Mouse (Mus musculus): Measurements from ENCODE around the gene Slc5a11. TPM values are rescaled to one million over a fixed set of nuclear protein-coding genes. Genes with fewer than 3 reads are reported as not detected.

Slc5a11 gene
- polyA plus RNA-seq, 1 experiment from 2014 or later, result 3.1 TPM

- no peaks in the 10 kb centered on the region for H3K9me3 ChIP-seq (replicated peaks; ENCODE audit: control insufficient read depth, low read length)
- H3K4me2 ChIP-seq (ENCODE audit: low read depth, low read length), result no peak overlapping the region
- H3K27me3 ChIP-seq (ENCODE audit: control insufficient read depth, insufficient read depth, low read length), result no peaks in the 10 kb centered on the region
- H3K27ac ChIP-seq (ENCODE audit: low read length), result no peak overlapping the region
- ATAC-seq (ENCODE audit: insufficient read depth, low FRiP score), result no peak
- 65% methylated on average over 6 of the region's 6 CpGs for WGBS
- no peak overlapping the region for H3K4me3 ChIP-seq (replicated peaks; ENCODE audit: low read length)
- no peak overlapping the region for H3K9ac ChIP-seq (ENCODE audit: low read length)
- H3K36me3 ChIP-seq (ENCODE audit: control insufficient read depth, insufficient read depth, low read length), result no peaks in the 10 kb centered on the region
- H3K4me1 ChIP-seq (ENCODE audit: control insufficient read depth, insufficient read depth, low read length), result no peaks in the 10 kb centered on the region
Measured at GRCm38 (mm10) chr7:123251343-123251742, 36.8 kb downstream of the Slc5a11 start.

- H3K4me2 ChIP-seq (ENCODE audit: low read depth, low read length), result no peak overlapping the region
- H3K27ac ChIP-seq (ENCODE audit: low read length), result no peak overlapping the region
- no peak for ATAC-seq (ENCODE audit: insufficient read depth, low FRiP score)
- H3K4me1 ChIP-seq (ENCODE audit: control insufficient read depth, insufficient read depth, low read length), result no peaks in the 10 kb centered on the region
- 79% methylated on average over 7 of the region's 7 CpGs for WGBS
- no peaks in the 10 kb centered on the region for H3K27me3 ChIP-seq (ENCODE audit: control insufficient read depth, insufficient read depth, low read length)
- H3K4me3 ChIP-seq (replicated peaks; ENCODE audit: low read length), result no peak overlapping the region
- H3K9ac ChIP-seq (ENCODE audit: low read length), result no peak overlapping the region
- no peaks in the 10 kb centered on the region for H3K36me3 ChIP-seq (ENCODE audit: control insufficient read depth, insufficient read depth, low read length)
- H3K9me3 ChIP-seq (replicated peaks; ENCODE audit: control insufficient read depth, low read length), result no peaks in the 10 kb centered on the region
Measured at GRCm38 (mm10) chr7:123253396-123253795, 38.8 kb downstream of the Slc5a11 start.

- Histone ChIP-seq H3K27me3 (ENCODE audit: control insufficient read depth, insufficient read depth, low read length) (no peaks in the 10 kb centered on the region), H3K27ac (ENCODE audit: low read length) (no peak overlapping the region), H3K4me2 (ENCODE audit: low read depth, low read length) (no peak overlapping the region), H3K9ac (ENCODE audit: low read length) (no peak overlapping the region), H3K4me1 (ENCODE audit: control insufficient read depth, insufficient read depth, low read length) (no peaks in the 10 kb centered on the region), H3K9me3 (replicated peaks; ENCODE audit: control insufficient read depth, low read length) (no peaks in the 10 kb centered on the region), H3K4me3 (replicated peaks; ENCODE audit: low read length) (no peak overlapping the region), H3K36me3 (ENCODE audit: control insufficient read depth, insufficient read depth, low read length) (no peaks in the 10 kb centered on the region)
- no peak for ATAC-seq (ENCODE audit: insufficient read depth, low FRiP score)
- WGBS, result 87% methylated on average over 14 of the region's 14 CpGs
Measured at GRCm38 (mm10) chr7:123254196-123254970, 39.8 kb downstream of the Slc5a11 start.

- Histone ChIP-seq H3K4me1 (ENCODE audit: control insufficient read depth, insufficient read depth, low read length) (no peaks in the 10 kb centered on the region), H3K27ac (ENCODE audit: low read length) (no peak overlapping the region), H3K27me3 (ENCODE audit: control insufficient read depth, insufficient read depth, low read length) (no peaks in the 10 kb centered on the region), H3K4me2 (ENCODE audit: low read depth, low read length) (no peak overlapping the region), H3K36me3 (ENCODE audit: control insufficient read depth, insufficient read depth, low read length) (no peaks in the 10 kb centered on the region), H3K9me3 (replicated peaks; ENCODE audit: control insufficient read depth, low read length) (no peaks in the 10 kb centered on the region), H3K4me3 (replicated peaks; ENCODE audit: low read length) (no peak overlapping the region), H3K9ac (ENCODE audit: low read length) (no peak overlapping the region)
- ATAC-seq (ENCODE audit: insufficient read depth, low FRiP score), result no peak
- WGBS, result 68% methylated on average over 8 of the region's 8 CpGs
Measured at GRCm38 (mm10) chr7:123258103-123258502, 43.5 kb downstream of the Slc5a11 start.

GRCm38 (mm10) chr7:123273056-123273455 lies 58.5 kb downstream of the Slc5a11 start:
- H3K36me3 ChIP-seq (ENCODE audit: control insufficient read depth, insufficient read depth, low read length), result no peaks in the 10 kb centered on the region
- H3K9ac ChIP-seq (ENCODE audit: low read length), result no peak overlapping the region
- no peaks in the 10 kb centered on the region for H3K4me1 ChIP-seq (ENCODE audit: control insufficient read depth, insufficient read depth, low read length)
- H3K9me3 ChIP-seq (replicated peaks; ENCODE audit: control insufficient read depth, low read length), result no peaks in the 10 kb centered on the region
- no peaks in the 10 kb centered on the region for H3K27me3 ChIP-seq (ENCODE audit: control insufficient read depth, insufficient read depth, low read length)
- H3K4me3 ChIP-seq (replicated peaks; ENCODE audit: low read length), result no peak overlapping the region
- no peak overlapping the region for H3K4me2 ChIP-seq (ENCODE audit: low read depth, low read length)
- WGBS, result 65% methylated on average over 11 of the region's 11 CpGs
- no peak overlapping the region for H3K27ac ChIP-seq (ENCODE audit: low read length)
- ATAC-seq (ENCODE audit: insufficient read depth, low FRiP score), result no peak

- Histone ChIP-seq H3K9me3 (replicated peaks; ENCODE audit: control insufficient read depth, low read length) (no peaks in the 10 kb centered on the region), H3K4me2 (ENCODE audit: low read depth, low read length) (no peak overlapping the region), H3K27me3 (ENCODE audit: control insufficient read depth, insufficient read depth, low read length) (no peaks in the 10 kb centered on the region), H3K4me1 (ENCODE audit: control insufficient read depth, insufficient read depth, low read length) (no peaks in the 10 kb centered on the region), H3K36me3 (ENCODE audit: control insufficient read depth, insufficient read depth, low read length) (no peaks in the 10 kb centered on the region), H3K4me3 (replicated peaks; ENCODE audit: low read length) (no peak overlapping the region), H3K9ac (ENCODE audit: low read length) (no peak overlapping the region), H3K27ac (ENCODE audit: low read length) (no peak overlapping the region)
- WGBS, result 78% methylated on average over 4 of the region's 4 CpGs
- ATAC-seq (ENCODE audit: insufficient read depth, low FRiP score), result no peak
Measured at GRCm38 (mm10) chr7:123276568-123276967, 62.0 kb downstream of the Slc5a11 start.

GRCm38 (mm10) chr7:123279797-123280196 lies 65.2 kb downstream of the Slc5a11 start:
- Histone ChIP-seq H3K36me3 (ENCODE audit: control insufficient read depth, insufficient read depth, low read length) (no peaks in the 10 kb centered on the region), H3K27ac (ENCODE audit: low read length) (no peak overlapping the region), H3K27me3 (ENCODE audit: control insufficient read depth, insufficient read depth, low read length) (no peaks in the 10 kb centered on the region), H3K9ac (ENCODE audit: low read length) (no peak overlapping the region), H3K4me1 (ENCODE audit: control insufficient read depth, insufficient read depth, low read length) (no peaks in the 10 kb centered on the region), H3K4me3 (replicated peaks; ENCODE audit: low read length) (no peak overlapping the region), H3K9me3 (replicated peaks; ENCODE audit: control insufficient read depth, low read length) (no peaks in the 10 kb centered on the region), H3K4me2 (ENCODE audit: low read depth, low read length) (no peak overlapping the region)
- 83% methylated on average over 4 of the region's 4 CpGs for WGBS
- ATAC-seq (ENCODE audit: insufficient read depth, low FRiP score), result no peak

- H3K9ac ChIP-seq (ENCODE audit: low read length), result no peak overlapping the region
- H3K4me1 ChIP-seq (ENCODE audit: control insufficient read depth, insufficient read depth, low read length), result no peaks in the 10 kb centered on the region
- H3K4me3 ChIP-seq (replicated peaks; ENCODE audit: low read length), result no peak overlapping the region
- no peaks in the 10 kb centered on the region for H3K9me3 ChIP-seq (replicated peaks; ENCODE audit: control insufficient read depth, low read length)
- no peak overlapping the region for H3K4me2 ChIP-seq (ENCODE audit: low read depth, low read length)
- H3K36me3 ChIP-seq (ENCODE audit: control insufficient read depth, insufficient read depth, low read length), result no peaks in the 10 kb centered on the region; the same call in 1 of the 2 replicates
- 61% methylated on average over 4 of the region's 4 CpGs for WGBS
- no peaks in the 10 kb centered on the region for H3K27me3 ChIP-seq (ENCODE audit: control insufficient read depth, insufficient read depth, low read length)
- ATAC-seq (ENCODE audit: insufficient read depth, low FRiP score), result no peak
- no peak overlapping the region for H3K27ac ChIP-seq (ENCODE audit: low read length)
Measured at GRCm38 (mm10) chr7:123283826-123284225, 69.2 kb downstream of the Slc5a11 start.

GRCm38 (mm10) chr7:123285896-123286295 lies 71.3 kb downstream of the Slc5a11 start:
- H3K27ac ChIP-seq (ENCODE audit: low read length), result no peak overlapping the region
- H3K27me3 ChIP-seq (ENCODE audit: control insufficient read depth, insufficient read depth, low read length), result no peaks in the 10 kb centered on the region
- H3K4me3 ChIP-seq (replicated peaks; ENCODE audit: low read length), result no peak overlapping the region
- H3K36me3 ChIP-seq (ENCODE audit: control insufficient read depth, insufficient read depth, low read length), result no peaks in the 10 kb centered on the region; the same call in 1 of the 2 replicates
- no peak overlapping the region for H3K9ac ChIP-seq (ENCODE audit: low read length)
- WGBS, result 96% methylated on average over 5 of the region's 5 CpGs
- no peaks in the 10 kb centered on the region for H3K4me1 ChIP-seq (ENCODE audit: control insufficient read depth, insufficient read depth, low read length)
- H3K4me2 ChIP-seq (ENCODE audit: low read depth, low read length), result no peak overlapping the region
- no peak for ATAC-seq (ENCODE audit: insufficient read depth, low FRiP score)
- no peaks in the 10 kb centered on the region for H3K9me3 ChIP-seq (replicated peaks; ENCODE audit: control insufficient read depth, low read length)

Data from stomach, embryonic 16.5 days (tissue).